Mouse (Mus musculus) embryo, embryonic 10.5 days (tissue): ENCODE results near the gene Olfr350.

Experiments
- DNase-seq: peaks from one replicate; pipeline ENCODE4 v3.0.0-alpha.2; 2015; ENCODE audit warnings: low spot score

Gene Olfr350

GRCm38 (mm10) chr2:36846010-36846409 lies at the start of gene Olfr350:
Gene Olfr350 (plus strand): TSS chr2:36846310.
- no peak for DNase-seq

- no peak for DNase-seq
Measured at GRCm38 (mm10) chr2:36816932-36817331, 29.2 kb upstream of the Olfr350 start, which contains the start of gene Olfr3. Gene Olfr3 (minus strand): TSS chr2:36817032.

GRCm38 (mm10) chr2:36862560-36862959 lies 16.4 kb downstream of the Olfr350 start, which contains the start of gene Olfr351:
Gene Olfr351 (minus strand): TSS chr2:36862660.
- no peak for DNase-seq

- DNase-seq = no peak
Measured at GRCm38 (mm10) chr2:36868160-36868559, 22.1 kb downstream of the Olfr350 start, which contains the start of gene Olfr352. Gene Olfr352 (plus strand): TSS chr2:36868460.

- no peak for DNase-seq
Measured at GRCm38 (mm10) chr2:36892836-36893235, 46.7 kb downstream of the Olfr350 start, which contains the start of gene Olfr353. Gene Olfr353 (minus strand): TSS chr2:36892936.

- DNase-seq = no peak
Measured at GRCm38 (mm10) chr2:36897114-36897513, 51.0 kb downstream of the Olfr350 start.
